25 mouse cellular contexts compared by ENCODE assay signal in genomic region chr9:23423748-23424147, GRCm38 (mm10).
DNase-seq lines count a peak whose midpoint lies in the region; ATAC-seq lines count a peak whose summit lies in the region.
"Had no signal": no experiment of that assay in that cellular context is flagged by ENCODE, and none has a peak within 500 bp of the region (broad histone marks: within the 10 kb centered on the region; RNA-seq: fewer than 3 reads in every experiment).

No protein-coding gene starts in this region.

- H3K4me3 ChIP-seq in limb, embryonic 11.5 days (ENCODE audit: low read depth, low read length): no peak overlapping the region
- H3K4me3 ChIP-seq in limb, embryonic 10.5 days: no peak overlapping the region
- H3K4me3 ChIP-seq in midbrain, embryonic 16.5 days (ENCODE audit: low read depth, low read length): no peak overlapping the region
- H3K4me3 ChIP-seq: forebrain, embryonic 10.5 days; forebrain, embryonic 13.5 days; heart, adult 2 months; hindbrain, embryonic 10.5 days; hindbrain, embryonic 13.5 days; intestine, embryonic 15.5 days had no signal

- DNase-seq in adrenal gland, postnatal 14 days: peak; percentile 27
- no peak for DNase-seq in adrenal gland, adult 18-20 months (ENCODE audit: low spot score in 2 of 2)
- DNase-seq in limb, embryonic 11.5 days (ENCODE audit: low spot score): peak; percentile 13
- no peak for DNase-seq in limb, embryonic 10.5 days (ENCODE audit: low spot score)
- peak; percentile 11 for DNase-seq in NIH3T3 (ENCODE audit: low read depth)
- DNase-seq: adrenal gland, postnatal 10 days; cerebellum, adult 18-20 months; cerebellum, adult 9-10 months; cerebellum, postnatal 14 days; gastrocnemius, postnatal 10 days; gastrocnemius, postnatal 36 days; heart, adult 2 months; heart, postnatal 36 days; kidney, adult 11 months had no signal

- H3K9me3 ChIP-seq in limb, embryonic 11.5 days (ENCODE audit: control insufficient read depth, low read length): no peaks in the 10 kb centered on the region
- H3K9me3 ChIP-seq in limb, embryonic 10.5 days (replicated peaks): no peaks in the 10 kb centered on the region
- H3K9me3 ChIP-seq in midbrain, embryonic 16.5 days (replicated peaks; ENCODE audit: control insufficient read depth, low read length, poor library complexity, severe bottlenecking): no peaks in the 10 kb centered on the region
- H3K9me3 ChIP-seq: forebrain, embryonic 10.5 days; forebrain, embryonic 13.5 days; hindbrain, embryonic 10.5 days; hindbrain, embryonic 13.5 days; intestine, embryonic 15.5 days had no signal

- no peaks in the 10 kb centered on the region for H3K27me3 ChIP-seq in limb, embryonic 11.5 days (ENCODE audit: control insufficient read depth, insufficient read depth, low read length)
- H3K27me3 ChIP-seq in limb, embryonic 10.5 days (ENCODE audit: low read depth, poor library complexity, severe bottlenecking): no peaks in the 10 kb centered on the region
- no peaks in the 10 kb centered on the region for H3K27me3 ChIP-seq in midbrain, embryonic 16.5 days (ENCODE audit: control insufficient read depth, insufficient read depth, low read depth, low read length)
- H3K27me3 ChIP-seq: forebrain, embryonic 13.5 days; hindbrain, embryonic 13.5 days; intestine, embryonic 15.5 days had no signal

- H3K4me2 ChIP-seq in limb, embryonic 11.5 days (ENCODE audit: low read depth, severe bottlenecking): no peak overlapping the region
- H3K4me2 ChIP-seq in midbrain, embryonic 16.5 days (ENCODE audit: low read length): no peak overlapping the region
- H3K4me2 ChIP-seq: forebrain, embryonic 13.5 days; heart, embryonic 11.5 days; hindbrain, embryonic 13.5 days; intestine, embryonic 15.5 days had no signal

- H3K27ac ChIP-seq in limb, embryonic 11.5 days (replicated peaks; ENCODE audit: low read depth, low read length): no peak overlapping the region
- no peak overlapping the region for H3K27ac ChIP-seq in limb, embryonic 10.5 days
- H3K27ac ChIP-seq in midbrain, embryonic 16.5 days (ENCODE audit: low read length): no peak overlapping the region
- H3K27ac ChIP-seq: forebrain, embryonic 10.5 days; forebrain, embryonic 13.5 days; heart, adult 2 months; hindbrain, embryonic 10.5 days; hindbrain, embryonic 13.5 days; intestine, embryonic 15.5 days had no signal

- no peaks in the 10 kb centered on the region for H3K36me3 ChIP-seq in limb, embryonic 11.5 days (ENCODE audit: control insufficient read depth, insufficient read depth, low read length)
- H3K36me3 ChIP-seq in limb, embryonic 10.5 days: no peaks in the 10 kb centered on the region
- H3K36me3 ChIP-seq in midbrain, embryonic 16.5 days (ENCODE audit: control insufficient read depth, insufficient read depth, low read length): no peaks in the 10 kb centered on the region
- H3K36me3 ChIP-seq: forebrain, embryonic 10.5 days; hindbrain, embryonic 10.5 days; hindbrain, embryonic 13.5 days; intestine, embryonic 15.5 days had no signal

- no peak for ATAC-seq in limb, embryonic 11.5 days (ENCODE audit: insufficient number of reproducible peaks, low FRiP score, low TSS enrichment, low read depth)
- ATAC-seq in midbrain, embryonic 16.5 days: no peak
- ATAC-seq: activated CD4-positive, CD25-positive, alpha-beta regulatory T cell, adult 4 months; CD4-positive, CD25-positive, alpha-beta regulatory T cell, adult 4 months; forebrain, embryonic 13.5 days; forebrain, embryonic 16.5 days; hindbrain, embryonic 16.5 days; intestine, embryonic 15.5 days had no signal

- no peaks in the 10 kb centered on the region for H3K4me1 ChIP-seq in limb, embryonic 11.5 days (ENCODE audit: control insufficient read depth, insufficient read depth, low read length)
- no peaks in the 10 kb centered on the region for H3K4me1 ChIP-seq in limb, embryonic 10.5 days
- H3K4me1 ChIP-seq in midbrain, embryonic 16.5 days (ENCODE audit: control insufficient read depth, insufficient read depth, low read length): no peaks in the 10 kb centered on the region
- H3K4me1 ChIP-seq: forebrain, embryonic 10.5 days; forebrain, embryonic 13.5 days; hindbrain, embryonic 10.5 days; hindbrain, embryonic 13.5 days; intestine, embryonic 15.5 days had no signal

- whole genome bisulfite sequencing in limb, embryonic 11.5 days: 80% methylated on average over 1 of the region's 1 CpGs
- WGBS in limb, embryonic 10.5 days: 84% methylated on average over 1 of the region's 1 CpGs
- 97% methylated on average over 1 of the region's 1 CpGs for WGBS in midbrain, embryonic 16.5 days

- no peak overlapping the region for H3K9ac ChIP-seq in limb, embryonic 11.5 days (ENCODE audit: low read length)
- H3K9ac ChIP-seq in midbrain, embryonic 16.5 days (ENCODE audit: low read depth, low read length): no peak overlapping the region
- H3K9ac ChIP-seq: forebrain, embryonic 13.5 days; hindbrain, embryonic 13.5 days; intestine, embryonic 15.5 days had no signal

Comparison
In these comparisons a context has a peak if more than half of its experiments do, and no peak if none do; other contexts are left out.
1. DNase-seq: peak in adrenal gland, postnatal 14 days (single experiment), limb, embryonic 11.5 days (single experiment) and NIH3T3 (single experiment); none in adrenal gland, adult 18-20 months (0 of 2) and limb, embryonic 10.5 days (single experiment).